Mouse (Mus musculus): ENCODE results near the gene Abcc2. TPM values are rescaled to one million over a fixed set of nuclear protein-coding genes. Genes with fewer than 3 reads are reported as not detected.
A peak's percentile ranks its signal among the peaks of the same experiment; 100 is the strongest.

The Abcc2 gene
- polyA plus RNA-seq, 1 experiment: not detected

DNA sequence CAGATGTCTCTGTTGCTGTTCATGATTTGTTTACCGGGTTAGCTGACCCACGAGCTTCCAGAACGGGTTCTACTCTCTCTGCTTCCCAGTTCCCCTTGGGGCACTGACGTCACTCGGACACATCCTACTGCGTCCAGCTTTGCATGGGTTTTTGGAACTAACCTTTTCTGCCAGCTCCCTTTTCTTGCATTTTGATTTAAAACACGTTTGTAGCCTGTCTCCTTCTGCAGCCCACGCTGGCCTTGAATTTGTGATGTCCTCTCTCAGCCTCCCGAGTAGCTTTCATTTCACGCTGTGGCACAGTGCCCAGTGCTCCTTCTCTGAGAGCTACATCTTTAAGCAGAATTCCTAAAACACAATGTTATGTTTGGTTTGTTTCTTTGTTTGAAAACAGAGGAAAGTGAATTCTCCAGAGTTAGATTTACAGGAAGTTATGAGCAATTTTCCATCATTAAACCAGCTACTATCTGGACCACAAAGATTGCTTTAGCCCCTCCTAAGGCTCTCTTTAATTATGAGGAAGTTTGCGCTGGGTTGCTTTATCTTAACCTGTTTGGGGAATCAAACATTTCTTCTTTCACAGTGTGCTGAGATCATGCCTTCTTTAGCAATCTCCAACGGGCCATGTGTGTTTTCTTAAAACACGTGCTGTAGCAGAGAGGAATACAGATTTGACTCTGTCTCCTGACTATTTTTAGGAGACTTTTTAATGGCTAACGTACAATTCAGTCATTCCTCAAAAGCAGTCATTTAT, 33.8 kb downstream of the Abcc2 start:
- H3K27ac ChIP-seq (ENCODE audit: insufficient read depth, low read length): no peak overlapping the region
- no peaks in the 10 kb centered on the region for H3K27me3 ChIP-seq (ENCODE audit: control insufficient read depth, insufficient read depth, low read length, poor library complexity, severe bottlenecking)
- no peaks in the 10 kb centered on the region for H3K36me3 ChIP-seq (ENCODE audit: control insufficient read depth, insufficient read depth, low read length, poor library complexity, severe bottlenecking)
- no peaks in the 10 kb centered on the region for H3K4me1 ChIP-seq (ENCODE audit: control insufficient read depth, insufficient read depth, low read length)
- no peak overlapping the region for H3K4me3 ChIP-seq (ENCODE audit: low read depth, low read length)
- no peaks in the 10 kb centered on the region for H3K9me3 ChIP-seq (replicated peaks; ENCODE audit: control insufficient read depth, insufficient read depth, low read length, poor library complexity, severe bottlenecking)
- TF ChIP-seq POLR2A (IDR thresholded peaks at IDR 0.05; ENCODE audit: insufficient read depth, low read length) (no peak), CTCF (IDR thresholded peaks at IDR 0.05; ENCODE audit: low read depth, low read length) (no peak), EP300 (IDR thresholded peaks at IDR 0.05; ENCODE audit: insufficient read depth, low read depth, low read length) (no peak)
- no peak overlapping the region for H3K9ac ChIP-seq (ENCODE audit: low read depth, poor library complexity, severe bottlenecking)

DNA sequence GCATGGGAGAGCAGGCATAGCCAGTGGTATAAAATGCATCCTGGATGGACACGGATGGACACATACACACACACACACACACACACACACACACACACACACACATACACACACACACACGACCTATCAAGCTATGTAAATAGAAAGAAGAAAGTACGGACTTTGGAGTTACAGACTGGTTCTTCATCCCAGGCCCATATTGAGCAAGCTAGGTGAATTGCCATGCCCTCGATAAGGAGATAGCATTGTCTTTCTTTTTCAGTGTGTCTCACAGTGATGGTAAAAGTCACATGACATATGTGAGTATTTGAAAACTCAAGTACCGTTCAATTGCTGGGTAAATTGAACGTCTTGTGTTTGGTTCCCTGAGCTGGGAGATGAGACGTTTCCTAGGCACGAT, 44.9 kb downstream of the Abcc2 start:
- no peak overlapping the region for H3K4me3 ChIP-seq (ENCODE audit: low read depth, low read length)
- no peaks in the 10 kb centered on the region for H3K9me3 ChIP-seq (replicated peaks; ENCODE audit: control insufficient read depth, insufficient read depth, low read length, poor library complexity, severe bottlenecking)
- no peaks in the 10 kb centered on the region for H3K4me1 ChIP-seq (ENCODE audit: control insufficient read depth, insufficient read depth, low read length)
- H3K9ac ChIP-seq (ENCODE audit: low read depth, poor library complexity, severe bottlenecking): no peak overlapping the region
- no peaks in the 10 kb centered on the region for H3K36me3 ChIP-seq (ENCODE audit: control insufficient read depth, insufficient read depth, low read length, poor library complexity, severe bottlenecking)
- no peak for TF ChIP-seq POLR2A (IDR thresholded peaks at IDR 0.05; ENCODE audit: insufficient read depth, low read length)
- no peak for TF ChIP-seq EP300 (IDR thresholded peaks at IDR 0.05; ENCODE audit: insufficient read depth, low read depth, low read length)
- TF ChIP-seq CTCF (IDR thresholded peaks at IDR 0.05; ENCODE audit: low read depth, low read length): no peak
- no peak overlapping the region for H3K27ac ChIP-seq (ENCODE audit: insufficient read depth, low read length)
- no peaks in the 10 kb centered on the region for H3K27me3 ChIP-seq (ENCODE audit: control insufficient read depth, insufficient read depth, low read length, poor library complexity, severe bottlenecking)

- TF ChIP-seq CTCF (IDR thresholded peaks at IDR 0.05; ENCODE audit: low read depth, low read length) (peak; percentile 94), POLR2A (IDR thresholded peaks at IDR 0.05; ENCODE audit: insufficient read depth, low read length) (no peak)
These were observed 50.6 kb downstream of the Abcc2 start for GRCm38 (mm10) chr19:43832425-43833069.

DNA sequence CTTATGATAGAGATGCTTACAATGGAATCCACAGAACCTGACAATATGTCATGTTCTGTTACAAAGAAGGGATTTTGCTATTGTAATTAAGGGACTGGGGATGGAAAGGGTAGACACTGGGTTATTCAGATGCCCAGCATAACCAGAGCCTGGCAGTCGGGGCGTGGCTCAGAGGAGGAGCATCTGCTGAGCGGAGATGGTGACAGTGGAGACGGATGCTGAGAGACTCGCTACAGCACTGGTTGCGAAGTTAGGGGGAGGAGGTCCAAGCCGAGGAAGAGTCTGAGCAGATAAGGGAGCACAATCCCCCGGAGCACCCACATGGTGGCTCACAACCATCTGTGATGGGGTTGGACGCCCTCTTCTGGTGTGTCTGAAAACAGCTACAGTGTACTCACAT, 61.2 kb downstream of the Abcc2 start:
- H3K9ac ChIP-seq (ENCODE audit: low read depth, poor library complexity, severe bottlenecking): no peak overlapping the region
- TF ChIP-seq POLR2A (IDR thresholded peaks at IDR 0.05; ENCODE audit: insufficient read depth, low read length): no peak
- TF ChIP-seq CTCF (IDR thresholded peaks at IDR 0.05; ENCODE audit: low read depth, low read length): no peak
- TF ChIP-seq EP300 (IDR thresholded peaks at IDR 0.05; ENCODE audit: insufficient read depth, low read depth, low read length): no peak
- no peak overlapping the region for H3K4me3 ChIP-seq (ENCODE audit: low read depth, low read length)
- H3K27me3 ChIP-seq (ENCODE audit: control insufficient read depth, insufficient read depth, low read length, poor library complexity, severe bottlenecking): no peaks in the 10 kb centered on the region
- H3K27ac ChIP-seq (ENCODE audit: insufficient read depth, low read length): no peak overlapping the region
- 0 out of 2 replicates have a peak, but pooled peaks cover 2% of the 10 kb centered on the region for H3K36me3 ChIP-seq (ENCODE audit: control insufficient read depth, insufficient read depth, low read length, poor library complexity, severe bottlenecking)
- no peaks in the 10 kb centered on the region for H3K4me1 ChIP-seq (ENCODE audit: control insufficient read depth, insufficient read depth, low read length)
- no peaks in the 10 kb centered on the region for H3K9me3 ChIP-seq (replicated peaks; ENCODE audit: control insufficient read depth, insufficient read depth, low read length, poor library complexity, severe bottlenecking)

More at GRCm38 (mm10) chr19:43832425-43833069, 50.6 kb downstream of the Abcc2 start:
- Histone ChIP-seq H3K27ac (ENCODE audit: insufficient read depth, low read length) (no peak overlapping the region), H3K36me3 (ENCODE audit: control insufficient read depth, insufficient read depth, low read length, poor library complexity, severe bottlenecking) (no peaks in the 10 kb centered on the region), H3K4me1 (ENCODE audit: control insufficient read depth, insufficient read depth, low read length) (no peaks in the 10 kb centered on the region), H3K9ac (ENCODE audit: low read depth, poor library complexity, severe bottlenecking) (no peak overlapping the region), H3K27me3 (ENCODE audit: control insufficient read depth, insufficient read depth, low read length, poor library complexity, severe bottlenecking) (no peaks in the 10 kb centered on the region; the same call in 1 of the 2 replicates), H3K9me3 (replicated peaks; ENCODE audit: control insufficient read depth, insufficient read depth, low read length, poor library complexity, severe bottlenecking) (no peaks in the 10 kb centered on the region), H3K4me3 (ENCODE audit: low read depth, low read length) (no peak overlapping the region)

- Histone ChIP-seq H3K4me3 (ENCODE audit: low read depth, low read length) (no peak overlapping the region), H3K27me3 (ENCODE audit: control insufficient read depth, insufficient read depth, low read length, poor library complexity, severe bottlenecking) (no peaks in the 10 kb centered on the region), H3K27ac (ENCODE audit: insufficient read depth, low read length) (no peak overlapping the region), H3K9ac (ENCODE audit: low read depth, poor library complexity, severe bottlenecking) (no peak overlapping the region), H3K4me1 (ENCODE audit: control insufficient read depth, insufficient read depth, low read length) (no peaks in the 10 kb centered on the region), H3K36me3 (ENCODE audit: control insufficient read depth, insufficient read depth, low read length, poor library complexity, severe bottlenecking) (peaks cover 2% of the 10 kb centered on the region; the same call in 1 of the 2 replicates), H3K9me3 (replicated peaks; ENCODE audit: control insufficient read depth, insufficient read depth, low read length, poor library complexity, severe bottlenecking) (no peaks in the 10 kb centered on the region)
- TF ChIP-seq POLR2A (IDR thresholded peaks at IDR 0.05; ENCODE audit: insufficient read depth, low read length) (no peak), EP300 (IDR thresholded peaks at IDR 0.05; ENCODE audit: insufficient read depth, low read depth, low read length) (no peak), CTCF (IDR thresholded peaks at IDR 0.05; ENCODE audit: low read depth, low read length) (no peak)
These were observed 63.4 kb downstream of the Abcc2 start for GRCm38 (mm10) chr19:43845331-43845908.

DNA sequence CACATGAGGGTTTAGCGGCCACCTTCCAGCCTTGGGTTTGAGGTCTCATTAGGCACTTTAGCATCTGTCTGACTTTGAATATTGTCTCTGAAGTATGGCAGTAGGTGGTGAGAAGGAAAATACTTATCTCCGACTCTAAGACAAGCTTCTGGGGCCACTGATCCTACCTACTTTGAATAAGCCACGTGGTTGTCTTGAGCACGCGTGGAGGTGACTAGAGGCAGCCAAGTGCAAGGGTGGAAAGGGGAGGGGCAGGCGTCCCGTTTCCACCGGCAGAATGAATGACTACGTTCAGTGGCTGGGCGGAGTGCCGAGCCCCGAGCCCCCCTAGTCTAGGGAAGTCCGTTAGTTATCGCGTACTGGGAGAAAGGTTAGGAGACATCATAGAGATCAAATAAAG, 65.1 kb downstream of the Abcc2 start:
- TF ChIP-seq EP300 (IDR thresholded peaks at IDR 0.05; ENCODE audit: insufficient read depth, low read depth, low read length) (no peak), POLR2A (IDR thresholded peaks at IDR 0.05; ENCODE audit: insufficient read depth, low read length) (no peak), CTCF (IDR thresholded peaks at IDR 0.05; ENCODE audit: low read depth, low read length) (no peak)

More for the DNA sequence above, 65.1 kb downstream of the Abcc2 start:
- Histone ChIP-seq H3K27me3 (ENCODE audit: control insufficient read depth, insufficient read depth, low read length, poor library complexity, severe bottlenecking) (no peaks in the 10 kb centered on the region), H3K36me3 (ENCODE audit: control insufficient read depth, insufficient read depth, low read length, poor library complexity, severe bottlenecking) (peaks cover 2% of the 10 kb centered on the region; the same call in 1 of the 2 replicates), H3K4me3 (ENCODE audit: low read depth, low read length) (no peak overlapping the region; the same call in 1 of the 2 replicates), H3K27ac (ENCODE audit: insufficient read depth, low read length) (no peak overlapping the region), H3K4me1 (ENCODE audit: control insufficient read depth, insufficient read depth, low read length) (no peaks in the 10 kb centered on the region), H3K9me3 (replicated peaks; ENCODE audit: control insufficient read depth, insufficient read depth, low read length, poor library complexity, severe bottlenecking) (no peaks in the 10 kb centered on the region), H3K9ac (ENCODE audit: low read depth, poor library complexity, severe bottlenecking) (no peak overlapping the region)
